Mouse (Mus musculus): Measurements from ENCODE around the gene Slc22a13.
"Not testable (repeated sequence)": the region's sequence is repeated elsewhere in the genome, so short reads cannot be mapped to it uniquely, and the experiment has no call there.

The Slc22a13 gene

DNA sequence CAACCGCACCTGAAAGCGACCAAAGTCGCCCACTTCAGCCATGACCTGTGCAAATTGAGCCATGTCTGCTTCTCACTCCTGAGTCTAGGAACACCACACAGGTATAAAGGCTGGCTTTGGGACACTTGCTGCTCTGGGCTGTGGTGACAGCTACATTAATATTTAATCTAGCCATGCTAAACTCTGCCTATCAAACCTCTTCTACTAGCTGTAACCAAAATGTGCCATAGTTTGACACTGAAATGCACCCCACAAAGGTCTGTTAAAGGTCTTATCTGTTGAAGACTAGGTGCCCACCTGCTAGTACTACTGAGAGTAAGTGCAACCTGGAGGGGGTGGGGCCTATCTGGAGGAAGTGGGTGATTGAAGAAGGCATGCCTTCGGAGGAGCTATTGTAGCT lies at the start of gene Slc22a13:
Slc22a13 (minus strand) TSS at position 101 of the 400 bp plus-strand sequence.
- DNase-seq (ENCODE audit: low spot score): no peak

DNA sequence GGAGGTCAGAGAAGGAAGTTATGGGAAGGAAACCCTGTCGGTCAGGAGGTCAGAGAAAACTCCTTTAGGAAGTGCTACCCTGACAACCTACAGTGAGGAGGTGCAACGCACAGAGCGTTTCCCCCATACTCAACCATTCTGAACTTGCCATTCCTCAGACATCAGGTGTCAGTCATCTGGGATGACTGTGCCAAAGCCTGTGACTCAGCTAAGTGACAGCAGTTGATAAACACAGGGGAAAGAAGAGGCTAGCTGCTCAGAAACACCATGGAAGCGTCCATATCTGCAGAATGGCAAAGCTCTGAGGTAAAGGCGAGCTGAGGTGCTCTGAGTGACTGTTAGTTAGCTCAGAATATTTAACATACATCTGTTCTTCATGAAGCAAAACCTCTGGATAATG lies 49.2 kb upstream of the Slc22a13 start:
- DNase-seq (ENCODE audit: low spot score): no peak

DNA sequence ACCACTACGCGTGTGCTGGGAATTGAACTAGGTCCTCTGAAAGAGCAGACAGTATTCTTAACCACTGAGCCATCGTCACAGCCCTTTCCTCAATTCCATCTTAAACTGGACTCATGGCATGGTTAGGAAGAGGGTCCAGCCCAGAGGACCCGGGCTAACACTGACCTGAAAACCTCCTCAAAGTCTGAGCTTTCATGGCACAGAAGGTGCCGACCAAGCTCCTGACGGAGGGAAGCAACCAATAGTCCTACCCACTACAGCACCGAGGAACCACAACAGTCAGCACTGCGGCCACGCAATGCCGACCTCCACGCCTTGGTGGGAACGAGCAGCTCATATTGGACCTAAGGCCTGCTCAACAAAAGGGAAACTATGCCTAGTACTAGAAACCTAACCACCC lies 47.3 kb upstream of the Slc22a13 start:
- DNase-seq (ENCODE audit: low spot score): no peak

DNA sequence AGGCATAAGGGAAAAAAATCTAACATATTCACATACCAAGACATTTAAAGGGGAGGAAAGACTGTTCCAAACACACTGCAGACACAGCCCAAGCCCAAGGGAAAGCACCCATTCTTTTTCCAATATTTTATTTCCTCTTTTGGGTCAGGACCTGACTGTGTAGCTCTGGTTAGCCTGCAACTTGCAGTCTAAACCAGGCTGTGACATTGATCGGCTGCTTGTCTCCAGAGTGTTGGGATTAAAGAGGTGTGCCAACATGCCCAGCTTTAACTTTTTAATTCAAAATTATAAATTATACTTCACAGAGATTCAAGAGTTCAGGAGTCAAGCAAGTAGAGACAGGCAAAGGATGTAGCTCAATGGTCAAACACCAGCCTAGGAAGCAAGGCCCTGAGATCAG lies 46.2 kb upstream of the Slc22a13 start:
- DNase-seq (ENCODE audit: low spot score): no peak

DNA sequence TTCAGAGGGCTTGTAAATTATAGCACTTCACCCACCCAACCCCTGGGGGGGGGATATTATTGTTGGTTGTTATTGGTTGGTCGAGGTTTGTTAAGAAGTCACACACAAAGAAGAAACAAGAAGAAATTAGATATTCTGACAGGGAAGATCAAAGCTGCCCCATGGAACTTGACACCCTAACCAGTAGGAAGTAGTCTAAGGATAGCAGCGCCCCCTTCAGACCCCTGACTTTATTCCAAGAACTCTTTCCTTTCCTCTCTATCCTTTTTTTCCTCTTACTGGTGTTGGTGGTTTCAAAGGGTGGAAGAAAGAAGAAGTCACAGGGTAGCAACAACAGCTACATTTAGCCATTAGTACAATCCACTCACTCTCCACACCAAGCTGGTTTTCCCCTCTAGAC lies 45.3 kb upstream of the Slc22a13 start:
- DNase-seq (ENCODE audit: low spot score): no peak

DNA sequence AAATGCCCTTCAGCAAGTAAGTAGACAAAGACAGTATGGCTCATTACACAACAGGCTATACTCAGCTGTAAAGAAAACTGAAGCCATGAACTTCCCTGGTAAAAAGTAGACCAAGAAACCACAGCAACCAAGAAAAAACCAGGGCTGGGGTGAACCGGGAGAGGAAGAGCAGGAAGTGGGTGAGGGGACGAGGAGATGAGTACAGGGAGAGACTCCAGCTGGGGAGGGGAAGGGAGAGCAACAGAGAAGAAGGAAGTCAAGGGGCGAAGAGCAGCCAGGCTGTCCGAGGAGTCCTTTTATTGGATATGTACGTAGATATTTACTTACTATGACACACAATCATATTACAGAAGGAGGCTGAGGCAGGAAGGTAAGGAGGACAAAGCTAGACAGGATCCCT lies 39.1 kb upstream of the Slc22a13 start:
- no peak for DNase-seq (ENCODE audit: low spot score)

DNA sequence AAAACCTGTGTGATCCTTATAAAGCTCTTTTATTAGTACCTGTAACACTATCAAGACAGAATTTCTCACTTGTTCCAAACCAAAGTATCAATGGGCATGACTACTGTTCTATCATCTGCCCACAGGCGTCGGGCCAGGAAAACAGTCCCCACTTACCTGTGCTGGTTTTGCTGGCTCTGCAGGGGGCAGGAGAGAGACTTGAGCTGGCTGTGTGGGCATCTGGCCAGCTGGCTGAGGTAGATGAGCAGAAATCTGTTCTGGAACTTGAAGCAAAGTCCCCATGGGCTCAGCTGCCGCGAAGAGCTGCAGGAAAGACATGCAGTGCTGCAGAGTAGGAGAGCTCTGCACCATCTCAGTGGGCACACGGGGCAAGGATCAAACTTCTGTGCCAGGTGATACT lies 37.9 kb upstream of the Slc22a13 start:
- DNase-seq (ENCODE audit: low spot score): no peak

DNA sequence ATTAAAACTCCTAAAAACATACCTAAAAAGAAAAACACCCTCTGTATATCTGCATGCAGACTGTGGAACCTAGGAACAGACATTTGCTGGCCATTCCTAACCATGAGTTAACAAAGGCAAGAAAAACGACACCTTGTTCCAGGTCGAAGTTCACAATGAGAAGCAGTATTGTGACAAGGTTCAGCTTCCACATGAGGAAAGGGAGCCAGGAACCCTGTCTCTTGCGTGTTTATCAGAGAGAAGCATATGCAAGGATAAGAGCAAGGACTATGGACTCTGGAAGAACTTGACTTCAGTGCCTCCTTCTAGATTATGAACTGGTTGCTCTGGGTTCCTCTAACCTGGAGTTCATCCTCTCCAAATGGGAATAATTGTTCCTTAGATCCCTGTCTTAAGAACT lies 35.1 kb upstream of the Slc22a13 start:
- DNase-seq (ENCODE audit: low spot score): no peak

DNA sequence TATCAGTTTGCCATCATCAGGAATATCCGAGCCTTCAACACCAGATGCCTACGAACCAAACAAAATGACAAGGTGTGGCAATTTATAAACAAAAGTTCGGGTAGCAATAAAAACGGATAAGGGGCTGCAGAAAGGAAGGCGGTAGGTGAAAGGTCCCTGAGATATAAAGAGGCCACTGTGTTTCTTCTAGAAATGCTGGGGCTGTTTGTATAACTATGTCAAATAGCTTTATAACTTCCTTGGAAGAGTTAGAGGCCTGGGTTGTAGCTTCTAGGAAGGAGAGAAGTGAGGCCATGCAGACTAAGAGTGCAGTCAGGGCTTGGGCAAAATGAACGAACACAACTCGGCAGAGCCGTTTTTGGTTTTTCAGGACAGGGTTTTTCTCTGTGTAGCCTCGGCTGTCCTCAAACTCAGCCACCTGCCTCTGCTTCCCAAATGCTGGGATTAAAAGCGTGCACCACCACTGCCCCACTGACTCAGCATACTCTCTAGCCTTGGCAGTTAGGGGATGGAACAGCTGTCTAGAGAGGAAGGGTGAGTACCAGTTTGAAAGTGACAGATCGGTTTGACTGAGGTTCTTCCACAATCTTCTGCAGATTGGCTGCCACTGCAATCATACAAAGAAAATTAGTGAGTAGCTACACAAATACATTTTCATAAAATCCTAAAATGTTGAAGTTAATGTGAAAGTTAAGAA lies 32.4 kb upstream of the Slc22a13 start:
- DNase-seq (ENCODE audit: low spot score): no peak

DNA sequence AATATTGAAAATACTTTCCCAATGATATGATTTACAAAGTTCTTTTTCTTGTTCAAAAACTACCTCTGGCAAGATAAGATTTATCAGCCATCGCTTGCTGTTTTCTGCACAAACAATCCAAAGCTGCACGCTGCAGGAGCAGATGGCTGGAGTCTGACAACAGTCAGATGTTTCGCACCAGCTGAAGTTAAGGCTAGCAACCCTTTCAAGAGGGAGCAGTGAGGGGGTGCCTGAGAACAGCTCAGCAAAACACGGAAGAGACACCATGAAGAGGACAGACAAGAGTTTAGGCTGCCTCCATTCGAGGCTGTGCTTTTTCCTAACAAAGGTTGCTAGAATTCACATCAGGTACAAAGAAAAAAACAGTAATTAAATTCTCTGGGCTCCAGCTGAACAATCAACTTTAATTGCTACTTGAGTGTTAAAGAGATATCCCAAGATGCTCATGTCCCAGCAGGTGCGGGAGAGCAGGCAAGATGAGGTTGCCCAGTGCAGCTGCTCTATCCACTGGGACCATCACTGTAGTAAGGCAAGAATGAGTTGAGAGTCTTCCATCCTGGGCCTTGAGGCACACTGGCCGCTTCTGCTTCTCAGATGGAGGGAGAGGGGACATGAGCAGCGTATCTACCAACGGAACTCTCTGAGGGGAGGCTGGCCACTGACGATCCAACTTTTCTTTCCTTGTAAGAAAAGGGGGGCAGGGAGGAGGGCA lies 31.5 kb upstream of the Slc22a13 start:
- DNase-seq (ENCODE audit: low spot score): no peak

DNA sequence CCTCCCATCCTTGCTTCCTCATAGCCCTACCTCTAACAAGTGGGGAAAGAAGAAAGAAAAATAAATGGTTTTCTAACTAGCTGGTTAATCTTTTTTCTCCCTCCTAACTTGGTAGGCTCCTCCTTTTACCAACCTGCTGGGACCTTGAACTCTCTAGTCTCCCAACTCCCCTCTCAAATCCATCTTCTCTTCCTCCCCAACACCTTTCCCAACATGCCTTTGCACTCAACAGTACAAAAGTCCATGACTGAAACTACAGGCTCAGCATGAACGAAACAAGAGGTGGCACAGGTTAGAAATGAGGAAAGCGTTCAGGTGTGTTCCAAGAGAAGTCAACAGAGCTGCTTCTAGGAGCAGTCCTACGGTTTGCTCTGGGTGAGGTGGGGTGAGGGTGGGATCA lies 30.4 kb upstream of the Slc22a13 start:
- no peak for DNase-seq (ENCODE audit: low spot score)

DNA sequence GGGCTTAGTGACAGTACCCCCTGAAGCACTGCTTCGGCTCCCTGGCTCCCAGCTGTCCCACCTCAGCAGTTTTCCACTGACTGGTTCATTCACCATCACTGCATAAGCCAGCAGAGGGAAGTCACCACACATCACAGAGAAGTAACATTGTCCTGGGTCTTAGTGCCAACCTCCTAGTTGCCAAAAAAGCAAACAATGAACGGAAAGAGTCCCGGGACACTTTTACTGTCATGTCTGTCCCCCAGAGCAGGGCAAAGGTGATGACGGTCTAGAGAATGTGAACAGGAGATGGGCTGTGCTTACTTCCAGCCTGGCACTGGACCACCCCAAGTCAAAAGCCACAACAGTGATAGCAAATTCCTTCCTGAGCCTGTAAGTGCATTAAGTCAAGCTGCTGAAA lies 29.9 kb upstream of the Slc22a13 start:
- no peak for DNase-seq (ENCODE audit: low spot score)

DNA sequence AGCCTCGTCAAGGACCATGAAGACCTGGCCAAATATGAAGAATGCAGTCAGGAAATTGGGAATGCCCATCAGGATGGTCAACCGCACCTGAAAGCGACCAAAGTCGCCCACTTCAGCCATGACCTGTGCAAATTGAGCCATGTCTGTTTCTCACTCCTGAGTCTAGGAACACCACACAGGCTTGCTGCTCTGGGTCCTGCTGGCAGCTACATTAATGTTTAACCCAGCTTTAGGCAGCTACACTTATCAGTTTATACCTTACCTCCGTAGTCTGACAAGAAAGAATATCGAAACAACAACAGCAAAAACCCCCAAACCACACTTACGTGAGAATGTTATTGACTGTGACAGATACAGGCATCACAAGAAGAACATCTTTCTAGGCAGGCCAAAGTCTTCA lies 22.7 kb upstream of the Slc22a13 start:
- DNase-seq (ENCODE audit: low spot score): no peak

DNA sequence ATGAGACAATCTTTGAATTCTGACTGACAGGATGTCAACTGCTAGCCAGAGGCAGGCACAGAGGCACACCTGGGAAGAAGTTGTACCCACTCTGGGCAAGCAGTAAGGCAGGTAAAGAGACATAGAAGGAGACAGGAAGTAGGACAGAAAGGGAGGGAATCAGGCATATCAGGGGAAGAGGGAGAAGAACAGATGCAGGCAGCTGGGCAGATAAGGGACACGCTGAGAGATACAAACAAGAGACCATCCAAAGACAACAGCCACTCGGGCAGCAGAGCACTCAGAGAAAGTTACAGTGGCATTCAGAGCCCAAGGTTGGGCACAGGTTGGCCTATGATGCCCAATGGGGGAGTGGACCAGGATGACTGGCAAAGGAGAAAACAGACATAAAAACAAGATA lies 21.9 kb upstream of the Slc22a13 start:
- no peak for DNase-seq (ENCODE audit: low spot score)

DNA sequence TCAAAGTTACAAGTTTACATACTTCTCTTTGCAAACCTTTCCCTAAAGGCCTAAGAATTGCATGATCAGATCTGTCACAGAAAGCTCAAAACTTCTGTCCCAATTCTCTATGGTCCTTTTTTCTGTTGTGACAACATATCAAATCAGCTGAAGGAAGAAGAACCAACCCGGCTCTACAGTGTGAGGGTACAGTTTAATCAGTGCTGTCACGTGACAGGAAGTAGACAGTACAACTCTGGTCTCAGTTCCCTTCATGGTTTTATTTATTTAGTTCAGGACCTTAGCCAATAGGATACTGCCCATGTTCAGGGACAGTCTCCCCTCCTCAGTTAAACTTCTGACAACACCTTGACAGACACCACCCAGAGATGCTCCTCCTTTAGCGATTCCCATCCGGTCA lies 11.4 kb upstream of the Slc22a13 start:
- no peak for DNase-seq (ENCODE audit: low spot score)

DNA sequence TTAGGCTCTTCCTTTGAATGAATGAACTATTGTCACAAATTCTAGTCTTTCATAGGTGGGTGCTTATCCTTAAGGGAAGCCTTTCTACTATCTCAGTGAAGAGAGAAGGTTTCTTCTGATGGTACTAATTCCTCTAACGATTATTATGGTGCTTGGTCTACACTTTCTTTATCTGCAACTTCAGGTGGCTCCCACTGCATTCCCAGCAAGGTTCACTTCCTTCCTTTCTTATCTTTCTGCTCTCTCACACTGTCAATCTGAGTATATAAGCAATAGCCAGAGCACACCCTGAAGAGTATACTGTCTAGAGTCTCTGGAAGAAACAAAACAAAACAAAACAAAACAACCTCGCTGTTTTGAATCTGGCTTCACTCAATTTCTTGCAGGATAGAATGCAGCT lies 10.8 kb upstream of the Slc22a13 start:
- no peak for DNase-seq (ENCODE audit: low spot score)

DNA sequence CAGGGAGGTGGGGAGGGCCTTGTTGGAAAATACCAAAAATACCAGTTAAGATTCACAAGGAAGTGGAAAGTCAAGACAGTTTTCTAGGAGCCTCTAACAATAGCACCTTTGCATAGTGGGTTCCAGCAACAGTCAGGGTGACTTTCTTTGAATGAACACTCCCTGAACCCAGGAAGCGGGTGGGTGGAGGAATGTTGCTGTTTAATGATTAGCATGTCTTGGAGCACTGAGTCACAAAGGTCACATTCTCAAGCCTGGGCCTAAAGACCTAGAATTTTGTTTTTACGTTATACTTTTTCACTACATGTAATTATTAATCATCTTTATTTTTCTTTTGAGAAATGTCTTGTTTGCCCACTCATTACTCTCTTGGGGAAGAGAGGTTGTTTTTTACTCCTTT lies 6.4 kb upstream of the Slc22a13 start:
- DNase-seq (ENCODE audit: low spot score): not testable (repeated sequence)

DNA sequence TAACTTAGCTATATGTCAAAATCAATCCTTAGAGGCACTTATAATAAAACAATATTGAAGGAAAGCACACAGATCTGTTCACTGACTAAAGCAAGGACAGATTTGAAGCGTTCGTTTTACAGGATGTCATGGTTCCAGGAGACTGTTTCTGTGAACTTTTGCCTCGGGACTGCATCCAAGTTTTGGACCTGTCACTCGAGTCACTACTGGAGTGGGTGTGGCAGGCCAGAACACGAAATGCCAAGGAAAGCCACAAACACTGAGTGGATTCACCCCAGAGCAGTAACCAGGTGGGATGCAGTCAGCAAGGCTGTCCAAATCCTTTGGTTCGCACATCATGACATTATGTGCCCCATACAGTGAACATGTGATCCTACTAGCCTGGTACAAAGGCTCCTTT lies 5.7 kb upstream of the Slc22a13 start:
- no peak for DNase-seq (ENCODE audit: low spot score)

DNA sequence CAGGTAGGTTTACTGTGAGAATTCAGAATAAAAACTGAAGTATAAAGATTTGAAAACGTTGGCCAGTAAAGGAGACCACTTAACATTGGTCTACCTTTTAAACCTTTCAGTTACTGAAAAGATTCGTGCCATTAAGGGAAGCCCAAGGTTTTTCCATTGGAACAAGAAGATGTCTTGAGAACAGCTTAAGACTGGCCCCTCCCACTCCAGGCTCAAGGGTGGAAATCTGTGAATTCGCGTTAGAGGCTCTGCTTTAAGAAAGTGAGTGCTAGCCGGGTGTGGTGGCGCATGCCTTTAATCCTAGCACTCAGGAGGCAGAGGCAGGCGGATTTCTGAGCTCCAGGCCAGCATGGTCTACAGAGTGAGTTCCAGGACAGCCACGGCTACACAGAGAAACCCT lies 4.1 kb upstream of the Slc22a13 start:
- no peak for DNase-seq (ENCODE audit: low spot score)

DNA sequence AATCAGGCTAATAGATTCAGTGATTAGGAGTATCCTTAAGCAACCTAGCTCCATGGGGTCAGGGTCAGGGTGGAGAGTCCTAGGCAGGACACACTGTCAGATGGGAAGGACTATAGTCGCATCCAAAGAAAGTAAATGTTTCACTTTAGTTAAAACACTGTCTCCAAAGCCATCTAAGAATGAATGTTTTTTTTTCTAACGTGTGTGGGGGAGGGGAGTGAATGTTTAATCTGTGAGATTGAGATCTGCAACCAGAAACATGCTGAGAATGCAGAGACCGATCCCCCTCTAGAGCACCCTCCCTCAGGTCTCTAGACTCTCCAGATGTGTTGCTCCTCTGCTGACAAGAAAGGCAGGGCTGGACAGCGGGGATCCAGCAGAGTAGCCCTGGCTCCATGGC lies 1.8 kb downstream of the Slc22a13 start:
- no peak for DNase-seq (ENCODE audit: low spot score)

DNA sequence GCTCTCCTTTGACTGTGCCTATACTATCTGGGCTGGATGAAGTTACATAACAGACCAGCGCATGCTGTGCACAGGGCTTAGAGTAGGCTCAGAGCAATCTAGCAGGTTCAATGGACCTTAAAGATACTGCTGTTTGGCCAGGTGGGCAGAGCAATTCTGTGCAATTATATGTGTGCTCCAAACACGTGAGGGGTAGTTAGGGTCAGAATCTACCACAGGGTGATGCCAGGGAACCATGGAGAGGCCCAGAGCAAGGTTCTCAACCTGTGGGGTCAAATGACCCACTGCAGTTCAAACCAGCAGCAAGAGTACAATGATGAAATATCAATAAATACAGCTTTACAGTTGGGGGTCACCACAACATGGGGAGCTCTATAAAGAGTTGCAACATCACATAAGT lies 2.2 kb downstream of the Slc22a13 start:
- no peak for DNase-seq (ENCODE audit: low spot score)

DNA sequence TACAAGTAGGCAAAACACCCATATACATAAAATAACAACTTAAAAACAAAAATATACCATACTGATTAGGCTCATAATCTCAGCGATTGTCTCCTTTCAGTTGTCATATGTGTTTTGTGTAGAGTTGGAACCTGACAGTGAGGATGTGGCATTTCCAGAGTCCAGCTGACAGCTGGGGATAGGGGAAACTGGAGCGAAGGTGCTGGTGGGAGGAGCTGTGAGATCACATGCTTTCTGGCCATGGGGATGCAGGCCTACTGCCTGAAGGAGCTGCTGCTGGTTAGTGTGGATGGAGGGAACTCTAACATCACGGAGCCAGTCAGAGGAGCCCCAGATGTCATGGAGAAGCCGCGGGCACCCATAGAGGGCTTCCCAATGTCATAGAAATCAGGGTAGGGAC lies 3.1 kb downstream of the Slc22a13 start:
- DNase-seq (ENCODE audit: low spot score): no peak

DNA sequence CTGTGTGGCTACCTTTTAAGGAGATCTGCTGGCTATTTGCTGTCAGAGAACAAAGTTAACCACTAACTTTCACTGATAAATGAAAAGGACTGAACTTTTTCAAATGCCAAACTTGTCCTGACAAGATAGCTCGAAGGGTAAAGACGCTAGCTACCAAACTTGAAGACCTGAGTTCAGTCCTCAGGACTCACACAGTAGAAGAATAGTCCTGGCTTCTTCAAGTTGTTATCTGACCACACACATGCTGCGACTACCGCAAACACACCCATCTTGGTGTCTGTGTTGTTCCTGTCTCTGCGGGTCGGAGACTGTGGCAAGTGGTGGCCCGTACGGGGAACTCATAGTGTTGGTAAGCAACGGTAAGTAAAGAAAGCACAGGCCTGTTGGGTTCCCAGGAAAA lies 5.3 kb downstream of the Slc22a13 start:
- no peak for DNase-seq (ENCODE audit: low spot score)

DNA sequence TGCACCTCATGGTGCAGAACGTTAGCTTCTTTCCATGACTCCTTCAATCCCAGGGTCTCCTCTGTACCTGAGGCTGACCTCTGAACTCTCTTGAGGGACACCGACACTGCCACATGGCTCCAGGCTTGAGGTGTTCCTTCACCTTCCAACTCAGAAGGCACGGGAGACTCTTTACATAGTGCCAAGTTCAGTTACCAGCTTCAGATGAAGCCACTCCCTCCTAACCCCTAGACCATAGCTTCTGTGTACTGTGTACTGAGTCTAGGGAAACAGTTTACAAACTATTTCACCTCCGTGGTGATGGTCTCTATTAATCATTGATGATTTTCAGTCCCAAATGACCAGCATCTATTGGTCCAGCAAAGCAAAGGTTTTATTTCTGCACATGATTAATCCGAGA lies 7.2 kb downstream of the Slc22a13 start:
- DNase-seq (ENCODE audit: low spot score): no peak
